Mouse (Mus musculus) megakaryocyte, embryonic 14.5 days (primary cell): ENCODE measurements around the gene Kctd11. TPM values are rescaled to one million over a fixed set of nuclear protein-coding genes. Genes with fewer than 3 reads are reported as not detected.
"Not testable (repeated sequence)": the region's sequence is repeated elsewhere in the genome, so short reads cannot be mapped to it uniquely, and the experiment has no call there.

Experiments used
- H3K27me3 ChIP-seq: replicated peaks from 2 replicates; pipeline ENCODE3; 2012; ENCODE audit warnings: inconsistent platforms
- H3K36me3 ChIP-seq: replicated peaks from 2 replicates; pipeline ENCODE3; 2012; ENCODE audit warnings: low read length, inconsistent platforms, mixed read lengths
- H3K4me1 ChIP-seq: 2 replicates; pipeline ENCODE4 v1.6.1; 2012; ENCODE audit warnings: inconsistent platforms
- H3K4me3 ChIP-seq: replicated peaks from 2 replicates; pipeline ENCODE3; 2012; ENCODE audit warnings: moderate library complexity, mild to moderate bottlenecking, inconsistent platforms
- H3K9me3 ChIP-seq: 2 replicates; pipeline ENCODE4 v1.6.1; 2012; ENCODE audit warnings: inconsistent platforms
- FLI1 ChIP-seq: IDR thresholded peaks from 2 replicates; pipeline ENCODE4 v1.6.1; 2012; ENCODE audit warnings: low read length, inconsistent platforms, mixed read lengths
- GATA1 ChIP-seq: IDR thresholded peaks from 3 replicates; pipeline ENCODE4 v1.6.1; 2012; ENCODE audit warnings: mixed read lengths, low read length, inconsistent platforms, borderline replicate concordance
- polyA plus RNA-seq: library from polyadenylated mRNA; stranded (reverse); fragments of >175 nt; gene quantifications from 2 replicates; pipeline ENCODE4 v1.2.3, GENCODE M21; 2012; ENCODE audit warnings: low replicate concordance; ENCODE audit not compliant: insufficient read depth

The Kctd11 gene
- polyA plus RNA-seq, 1 experiment = 0.98 TPM

- no peak; the same call in 1 of the 2 replicates for TF ChIP-seq FLI1
- no peak for TF ChIP-seq GATA1
- Histone ChIP-seq H3K36me3 (peaks cover 47% of the 10 kb centered on the region), H3K4me1 (peaks cover 68% of the 10 kb centered on the region), H3K27me3 (no peaks in the 10 kb centered on the region), H3K9me3 (no peaks in the 10 kb centered on the region), H3K4me3 (peak overlapping the region; percentile 99)
Observed at GRCm38 (mm10) chr11:69919661-69920265, 38.6 kb upstream of the Kctd11 start.

GRCm38 (mm10) chr11:69919053-69919452 lies 37.8 kb upstream of the Kctd11 start:
- H3K4me3 ChIP-seq = peak overlapping the region; percentile 99
- H3K9me3 ChIP-seq = no peaks in the 10 kb centered on the region
- no peaks in the 10 kb centered on the region for H3K27me3 ChIP-seq
- no peak for TF ChIP-seq FLI1
- no peak for TF ChIP-seq GATA1
- peaks cover 47% of the 10 kb centered on the region for H3K36me3 ChIP-seq
- peaks cover 72% of the 10 kb centered on the region for H3K4me1 ChIP-seq

DNA sequence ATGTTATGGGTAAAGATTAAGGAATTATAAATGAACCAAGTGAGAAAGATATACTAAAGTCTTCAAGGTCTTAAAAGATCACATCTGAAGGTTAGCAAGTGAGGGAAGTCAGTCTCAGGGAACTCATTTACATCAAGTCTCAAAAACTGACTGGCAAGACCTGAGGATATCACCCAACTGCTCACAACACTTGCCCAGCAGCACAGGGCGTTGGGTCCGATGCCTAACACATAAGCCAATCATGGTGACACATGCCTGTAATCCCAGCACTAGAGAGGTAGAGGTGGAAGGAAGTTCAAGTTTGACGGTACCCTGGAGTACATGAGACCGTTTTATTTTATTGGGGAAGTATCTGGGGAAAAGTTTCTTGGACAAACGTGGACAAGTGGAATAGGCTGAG lies 36.9 kb upstream of the Kctd11 start:
- peak overlapping the region; percentile 29 for H3K4me3 ChIP-seq
- no peaks in the 10 kb centered on the region for H3K27me3 ChIP-seq
- peaks cover 51% of the 10 kb centered on the region for H3K36me3 ChIP-seq
- TF ChIP-seq GATA1 (no peak), FLI1 (no peak)
- H3K4me1 ChIP-seq = peaks cover 70% of the 10 kb centered on the region
- no peaks in the 10 kb centered on the region for H3K9me3 ChIP-seq

GRCm38 (mm10) chr11:69917379-69917948 lies 36.3 kb upstream of the Kctd11 start:
- Histone ChIP-seq H3K9me3 (no peaks in the 10 kb centered on the region), H3K4me3 (no peak overlapping the region), H3K27me3 (no peaks in the 10 kb centered on the region), H3K4me1 (peaks cover 70% of the 10 kb centered on the region), H3K36me3 (peaks cover 58% of the 10 kb centered on the region)
- TF ChIP-seq GATA1 = no peak
- no peak for TF ChIP-seq FLI1

GRCm38 (mm10) chr11:69916652-69917378 lies 35.6 kb upstream of the Kctd11 start:
- not testable (repeated sequence) for H3K27me3 ChIP-seq, H3K4me3 ChIP-seq, H3K9me3 ChIP-seq
- Histone ChIP-seq H3K36me3 (peaks cover 64% of the 10 kb centered on the region), H3K4me1 (peaks cover 68% of the 10 kb centered on the region)

DNA sequence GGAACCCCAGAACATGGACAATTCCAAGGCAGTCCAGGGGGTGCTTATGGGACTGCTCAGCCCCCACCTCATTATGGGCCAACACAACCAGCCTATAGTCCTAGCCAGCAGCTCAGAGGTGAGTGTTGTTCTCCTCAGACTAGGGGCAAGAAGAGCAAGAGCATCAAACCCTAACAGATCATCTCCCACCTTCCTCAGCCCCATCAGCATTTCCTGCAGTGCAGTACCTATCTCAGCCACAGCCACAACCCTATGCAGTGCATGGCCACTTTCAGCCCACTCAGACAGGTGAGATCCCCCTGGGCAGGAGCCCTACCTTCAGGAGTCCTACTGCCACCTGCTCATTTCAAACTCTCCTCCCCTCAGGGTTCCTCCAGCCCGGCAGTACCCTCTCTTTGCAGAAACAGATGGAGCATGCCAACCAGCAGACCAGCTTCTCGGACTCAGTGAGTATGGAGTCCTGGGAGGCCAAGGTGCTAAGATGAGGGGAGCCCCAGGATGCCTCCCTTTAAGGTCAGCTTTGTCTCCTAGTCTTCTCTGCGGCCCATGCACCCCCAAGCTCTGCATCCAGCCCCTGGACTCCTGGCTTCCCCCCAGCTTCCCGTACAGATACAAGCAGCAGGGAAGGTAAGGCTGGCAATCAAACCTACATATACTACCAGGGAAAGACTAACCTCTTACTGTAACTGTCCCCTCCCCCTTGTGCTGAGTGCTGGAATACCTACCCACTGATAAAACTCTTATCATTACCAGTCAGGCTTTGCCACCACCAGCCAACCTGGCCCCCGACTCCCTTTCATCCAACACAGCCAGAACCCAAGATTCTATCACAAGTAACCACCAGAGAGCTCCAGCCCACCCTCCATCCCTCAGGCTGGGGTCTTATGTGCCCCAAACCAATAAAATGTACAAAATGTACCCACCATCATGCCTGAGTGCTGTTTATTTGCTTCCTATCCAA lies 34.7 kb upstream of the Kctd11 start:
- TF ChIP-seq FLI1 = no peak
- no peaks in the 10 kb centered on the region for H3K9me3 ChIP-seq
- H3K4me3 ChIP-seq = peak overlapping the region; percentile 40
- peaks cover 68% of the 10 kb centered on the region for H3K4me1 ChIP-seq
- H3K27me3 ChIP-seq = no peaks in the 10 kb centered on the region
- peaks cover 73% of the 10 kb centered on the region for H3K36me3 ChIP-seq

- Histone ChIP-seq H3K4me3 (peak overlapping the region; percentile 98), H3K9me3 (no peaks in the 10 kb centered on the region), H3K36me3 (peaks cover 82% of the 10 kb centered on the region), H3K27me3 (no peaks in the 10 kb centered on the region), H3K4me1 (peaks cover 68% of the 10 kb centered on the region)
- no peak for TF ChIP-seq GATA1
Observed at GRCm38 (mm10) chr11:69914917-69915430, 33.8 kb upstream of the Kctd11 start.

GRCm38 (mm10) chr11:69914372-69914764 lies 33.2 kb upstream of the Kctd11 start:
- Histone ChIP-seq H3K36me3 (peaks cover 87% of the 10 kb centered on the region), H3K4me1 (peaks cover 67% of the 10 kb centered on the region), H3K9me3 (no peaks in the 10 kb centered on the region), H3K4me3 (peak overlapping the region; percentile 98), H3K27me3 (no peaks in the 10 kb centered on the region)
- TF ChIP-seq FLI1 (no peak), GATA1 (no peak)

DNA sequence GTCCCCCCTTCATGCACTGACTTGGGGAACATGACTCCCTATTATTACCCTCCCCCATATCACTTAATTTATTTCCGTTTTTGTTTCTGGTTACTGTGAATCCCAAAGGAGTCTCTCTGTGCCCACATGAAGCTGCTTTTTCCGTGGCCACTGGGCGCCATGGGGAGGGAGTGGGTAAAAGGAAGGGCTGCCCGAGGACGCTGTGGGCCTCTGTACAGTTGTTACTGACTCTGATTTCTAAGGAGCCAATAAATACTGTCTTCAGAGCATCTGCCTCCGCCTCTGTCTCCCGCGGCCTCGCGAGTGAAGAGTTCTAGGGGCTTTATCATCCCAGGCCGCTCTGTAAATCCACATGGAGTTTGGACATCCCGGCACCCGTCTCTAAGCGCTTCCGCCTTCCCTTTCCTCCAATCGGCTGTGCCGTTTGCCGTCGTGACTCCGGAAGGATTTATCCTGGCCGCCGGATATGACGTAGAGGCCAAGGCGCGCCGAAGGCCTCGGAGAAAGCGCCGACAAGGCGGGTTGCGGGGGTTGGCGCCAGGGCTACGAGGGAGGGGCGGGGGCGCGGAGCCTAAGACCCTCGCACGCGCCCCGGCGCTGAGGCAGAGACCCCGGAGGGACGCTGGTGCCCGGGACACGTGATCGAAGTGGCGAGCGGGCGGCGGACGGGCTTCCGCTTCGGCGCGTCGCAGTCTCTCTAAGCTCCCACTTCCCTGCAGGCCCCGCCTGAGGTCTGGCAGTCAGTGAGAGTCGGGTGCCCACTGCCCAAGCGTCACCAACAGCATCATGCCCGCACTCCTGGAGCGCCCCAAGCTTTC lies 32.6 kb upstream of the Kctd11 start, which contains the start of gene Gps2:
Gps2 (plus strand) TSS at position 335 of the 818 bp plus-strand sequence.
- TF ChIP-seq FLI1 (peak; percentile 54; the same call in 1 of the 2 replicates), GATA1 (no peak)
- H3K4me3 ChIP-seq = peak within 1 kb of the TSS; percentile 98
- H3K9me3 ChIP-seq = no peaks in the 10 kb centered on the region
- no peaks in the 10 kb centered on the region for H3K27me3 ChIP-seq
- peaks cover 87% of the 10 kb centered on the region for H3K36me3 ChIP-seq
- peaks cover 61% of the 10 kb centered on the region for H3K4me1 ChIP-seq
